Mouse (Mus musculus) neural tube, embryonic 12.5 days (tissue): ENCODE results near the gene Ttf2. TPM values are rescaled to one million over a fixed set of nuclear protein-coding genes. Genes with fewer than 3 reads are reported as not detected.

Experiments
- ATAC-seq: fragments of 200-750 bp; cut with Nextera tagmentation; 2 replicates; pipeline ENCODE4 v1.8.0; 2017; ENCODE audit warnings: low read depth, mild to moderate bottlenecking, moderate TSS enrichment, moderate library complexity; ENCODE audit not compliant: low FRiP score
- H3K27ac ChIP-seq: fragments of 300-500 bp; sonication (generic); 2 replicates; pipeline ENCODE4 v1.5.1; 2016
- H3K27me3 ChIP-seq: fragments of 300-500 bp; sonication (generic); replicated peaks from 2 replicates; pipeline ENCODE4 v1.6.1; 2016; ENCODE audit warnings: mild to moderate bottlenecking
- H3K36me3 ChIP-seq: fragments of 300-500 bp; sonication (generic); 2 replicates; pipeline ENCODE4 v1.6.1; 2016; ENCODE audit warnings: mild to moderate bottlenecking
- H3K4me1 ChIP-seq: fragments of 300-500 bp; sonication (generic); 2 replicates; pipeline ENCODE4 v1.6.1; 2016
- H3K4me2 ChIP-seq: fragments of 300-500 bp; sonication (generic); replicated peaks from 2 replicates; pipeline ENCODE4 v1.6.1; 2016; ENCODE audit warnings: mild to moderate bottlenecking
- H3K4me3 ChIP-seq: fragments of 300-500 bp; sonication (generic); 2 replicates; pipeline ENCODE4 v1.5.1; 2016
- H3K9ac ChIP-seq: fragments of 300-500 bp; sonication (generic); 2 replicates; pipeline ENCODE4 v1.6.1; 2016; ENCODE audit warnings: mild to moderate bottlenecking
- H3K9me3 ChIP-seq: fragments of 300-500 bp; sonication (generic); 2 replicates; pipeline ENCODE4 v1.6.1; 2016; ENCODE audit warnings: mild to moderate bottlenecking
- WGBS: fragments of 180-500 bp; shearing (Covaris S2); methylation state at CpG from one replicate; pipeline ENCODE4 v1.1.7; 2016; 5-methylcytosine and 5-hydroxymethylcytosine counted together
- polyA plus RNA-seq: library from polyadenylated mRNA; unstranded; fragments of >200 nt; fragmentation: Nextera tagmentation; extraction: Ambion mirVana; gene quantifications from 2 replicates; pipeline ENCODE4 v1.2.1, GENCODE M21; 2016

Ttf2 gene
- 14.9 and 15.4 TPM in 2 replicates for polyA plus RNA-seq

- ATAC-seq, result peak; percentile 99
- under 1% methylated on average over 40 of the region's 40 CpGs for WGBS
- peak within 1 kb of the TSS; percentile 64 for H3K9ac ChIP-seq
- no peaks in the 10 kb centered on the region for H3K9me3 ChIP-seq
- no peaks in the 10 kb centered on the region for H3K27me3 ChIP-seq
- no peak within 1 kb of the TSS for H3K27ac ChIP-seq
- peaks cover 6% of the 10 kb centered on the region; the same call in 1 of the 2 replicates for H3K4me1 ChIP-seq
- peak within 1 kb of the TSS; percentile 67 for H3K4me3 ChIP-seq
- no peaks in the 10 kb centered on the region for H3K36me3 ChIP-seq
- peak within 1 kb of the TSS; percentile 93 for H3K4me2 ChIP-seq
Observed at GRCm38 (mm10) chr3:100969176-100969917, at the start of gene Ttf2. Gene Ttf2, minus strand, starts transcription at chr3:100969663.

GRCm38 (mm10) chr3:101018494-101018893 lies 49.0 kb upstream of the Ttf2 start:
- H3K9ac ChIP-seq, result no peak overlapping the region
- 80% methylated on average over 6 of the region's 6 CpGs for WGBS
- no peak overlapping the region for H3K4me2 ChIP-seq
- H3K27me3 ChIP-seq, result no peaks in the 10 kb centered on the region
- no peaks in the 10 kb centered on the region for H3K9me3 ChIP-seq
- no peak for ATAC-seq
- no peak overlapping the region for H3K4me3 ChIP-seq
- no peaks in the 10 kb centered on the region for H3K4me1 ChIP-seq
- H3K36me3 ChIP-seq, result no peaks in the 10 kb centered on the region
- H3K27ac ChIP-seq, result no peak overlapping the region

- Histone ChIP-seq H3K27ac (no peak overlapping the region), H3K9ac (no peak overlapping the region), H3K4me3 (no peak overlapping the region), H3K4me2 (no peak overlapping the region), H3K9me3 (no peaks in the 10 kb centered on the region), H3K36me3 (no peaks in the 10 kb centered on the region), H3K4me1 (no peaks in the 10 kb centered on the region), H3K27me3 (no peaks in the 10 kb centered on the region)
- ATAC-seq, result no peak
- WGBS, result 86% methylated on average over 7 of the region's 7 CpGs
Observed at GRCm38 (mm10) chr3:101016050-101016449, 46.6 kb upstream of the Ttf2 start.

- Histone ChIP-seq H3K4me1 (no peaks in the 10 kb centered on the region), H3K9ac (no peak overlapping the region), H3K36me3 (no peaks in the 10 kb centered on the region), H3K27ac (no peak overlapping the region), H3K4me2 (no peak overlapping the region), H3K9me3 (no peaks in the 10 kb centered on the region), H3K27me3 (no peaks in the 10 kb centered on the region), H3K4me3 (no peak overlapping the region)
- 62% methylated on average over 4 of the region's 4 CpGs for WGBS
- no peak for ATAC-seq
Observed at GRCm38 (mm10) chr3:101015254-101015653, 45.8 kb upstream of the Ttf2 start.

GRCm38 (mm10) chr3:101013536-101013935 lies 44.1 kb upstream of the Ttf2 start:
- H3K9me3 ChIP-seq, result no peaks in the 10 kb centered on the region
- no peak for ATAC-seq
- 91% methylated on average over 3 of the region's 3 CpGs for WGBS
- no peaks in the 10 kb centered on the region for H3K4me1 ChIP-seq
- no peak overlapping the region for H3K9ac ChIP-seq
- H3K36me3 ChIP-seq, result no peaks in the 10 kb centered on the region
- no peaks in the 10 kb centered on the region for H3K27me3 ChIP-seq
- no peak overlapping the region for H3K4me2 ChIP-seq
- H3K4me3 ChIP-seq, result no peak overlapping the region
- no peak overlapping the region for H3K27ac ChIP-seq

GRCm38 (mm10) chr3:101013005-101013404 lies 43.5 kb upstream of the Ttf2 start:
- H3K9ac ChIP-seq, result no peak overlapping the region
- no peak overlapping the region for H3K4me3 ChIP-seq
- 91% methylated on average over 10 of the region's 10 CpGs for WGBS
- no peaks in the 10 kb centered on the region for H3K36me3 ChIP-seq
- no peak for ATAC-seq
- no peak overlapping the region for H3K4me2 ChIP-seq
- H3K27me3 ChIP-seq, result no peaks in the 10 kb centered on the region
- H3K4me1 ChIP-seq, result no peaks in the 10 kb centered on the region
- H3K9me3 ChIP-seq, result no peaks in the 10 kb centered on the region
- no peak overlapping the region for H3K27ac ChIP-seq

GRCm38 (mm10) chr3:101012597-101012996 lies 43.1 kb upstream of the Ttf2 start:
- H3K27ac ChIP-seq, result no peak overlapping the region
- ATAC-seq, result no peak
- 84% methylated on average over 8 of the region's 8 CpGs for WGBS

GRCm38 (mm10) chr3:101012131-101012571 lies 42.7 kb upstream of the Ttf2 start:
- Histone ChIP-seq H3K4me2 (no peak overlapping the region), H3K9me3 (no peaks in the 10 kb centered on the region), H3K27ac (no peak overlapping the region), H3K27me3 (no peaks in the 10 kb centered on the region), H3K4me1 (no peaks in the 10 kb centered on the region), H3K9ac (no peak overlapping the region), H3K36me3 (no peaks in the 10 kb centered on the region), H3K4me3 (no peak overlapping the region)
- WGBS, result 65% methylated on average over 10 of the region's 10 CpGs
- ATAC-seq, result no peak

More at GRCm38 (mm10) chr3:101012597-101012996, 43.1 kb upstream of the Ttf2 start:
- H3K4me2 ChIP-seq, result no peak overlapping the region
- H3K27me3 ChIP-seq, result no peaks in the 10 kb centered on the region
- no peak overlapping the region for H3K9ac ChIP-seq
- H3K36me3 ChIP-seq, result no peaks in the 10 kb centered on the region
- H3K9me3 ChIP-seq, result no peaks in the 10 kb centered on the region
- H3K4me1 ChIP-seq, result no peaks in the 10 kb centered on the region
- H3K4me3 ChIP-seq, result no peak overlapping the region

GRCm38 (mm10) chr3:101011203-101011600 lies 41.7 kb upstream of the Ttf2 start:
- no peak for ATAC-seq
- H3K4me3 ChIP-seq, result no peak overlapping the region
- H3K9me3 ChIP-seq, result no peaks in the 10 kb centered on the region
- no peak overlapping the region for H3K27ac ChIP-seq
- H3K27me3 ChIP-seq, result no peaks in the 10 kb centered on the region
- no peak overlapping the region for H3K4me2 ChIP-seq
- no peak overlapping the region for H3K9ac ChIP-seq
- no peaks in the 10 kb centered on the region for H3K4me1 ChIP-seq
- no peaks in the 10 kb centered on the region for H3K36me3 ChIP-seq
- 57% methylated on average over 5 of the region's 5 CpGs for WGBS

GRCm38 (mm10) chr3:101010589-101011202 lies 41.2 kb upstream of the Ttf2 start:
- no peak overlapping the region for H3K9ac ChIP-seq
- no peak overlapping the region for H3K4me2 ChIP-seq
- no peaks in the 10 kb centered on the region for H3K27me3 ChIP-seq
- H3K4me3 ChIP-seq, result no peak overlapping the region
- WGBS, result 91% methylated on average over 4 of the region's 4 CpGs
- H3K9me3 ChIP-seq, result no peaks in the 10 kb centered on the region
- ATAC-seq, result no peak
- no peak overlapping the region for H3K27ac ChIP-seq
- no peaks in the 10 kb centered on the region for H3K36me3 ChIP-seq
- no peaks in the 10 kb centered on the region for H3K4me1 ChIP-seq

- H3K4me1 ChIP-seq, result no peaks in the 10 kb centered on the region
- no peak overlapping the region for H3K9ac ChIP-seq
- H3K4me2 ChIP-seq, result no peak overlapping the region
- no peak overlapping the region for H3K4me3 ChIP-seq
- no peaks in the 10 kb centered on the region for H3K9me3 ChIP-seq
- H3K27ac ChIP-seq, result no peak overlapping the region
- 85% methylated on average over 5 of the region's 5 CpGs for WGBS
- no peak for ATAC-seq
- no peaks in the 10 kb centered on the region for H3K36me3 ChIP-seq
- H3K27me3 ChIP-seq, result no peaks in the 10 kb centered on the region
Observed at GRCm38 (mm10) chr3:101007112-101007782, 37.8 kb upstream of the Ttf2 start.

GRCm38 (mm10) chr3:101005392-101005791 lies 35.9 kb upstream of the Ttf2 start:
- H3K36me3 ChIP-seq, result no peaks in the 10 kb centered on the region
- no peaks in the 10 kb centered on the region for H3K27me3 ChIP-seq
- no peak overlapping the region for H3K4me2 ChIP-seq
- H3K9me3 ChIP-seq, result no peaks in the 10 kb centered on the region
- no peak overlapping the region for H3K4me3 ChIP-seq
- 86% methylated on average over 6 of the region's 6 CpGs for WGBS
- H3K27ac ChIP-seq, result no peak overlapping the region
- no peak for ATAC-seq
- no peaks in the 10 kb centered on the region for H3K4me1 ChIP-seq
- no peak overlapping the region for H3K9ac ChIP-seq
